Mouse (Mus musculus) erythroblast, embryonic 14.5 days (primary cell): Measurements from ENCODE around the gene A1cf.

Experiments
- GATA1 ChIP-seq: IDR thresholded peaks from 2 replicates; pipeline ENCODE4 v1.6.1; 2012; ENCODE audit warnings: low read length, inconsistent platforms, mixed read lengths
- TAL1 ChIP-seq: IDR thresholded peaks from 3 replicates; pipeline ENCODE4 v1.6.1; 2012; ENCODE audit warnings: low read length, inconsistent platforms, mixed read lengths

- TF ChIP-seq GATA1 (no peak), TAL1 (no peak)
Measured at GRCm38 (mm10) chr19:31967933-31968532, 99.5 kb downstream of the A1cf start.
